Comparison of ENCODE assay signal across 22 mouse cellular contexts in genomic region chr10:83124560-83124959, GRCm38 (mm10).
DNase-seq lines count a peak whose midpoint lies in the region; ATAC-seq and TF ChIP-seq lines count a peak whose summit lies in the region.
"Had no signal": no experiment of that assay in that cellular context is flagged by ENCODE, and none has a peak within 500 bp of the region (broad histone marks: within the 10 kb centered on the region; RNA-seq: fewer than 3 reads in every experiment).

No protein-coding gene starts in this region.

- peak; percentile 79 for ATAC-seq in intestine, embryonic 16.5 days
- no peak for ATAC-seq in heart, embryonic 11.5 days (replicated peaks; ENCODE audit: insufficient number of reproducible peaks, low FRiP score, low TSS enrichment)
- ATAC-seq: forebrain, embryonic 14.5 days had no signal

- TF ChIP-seq CTCF in small intestine, adult 2 months (IDR thresholded peaks at IDR 0.05; ENCODE audit: extremely low read depth, insufficient read length, insufficient replicate concordance, low read depth, low read length) = no peak

- peak; percentile 36 for DNase-seq in kidney, adult 9 months
- no peak for DNase-seq in kidney, adult 18-20 months
- DNase-seq in gastrocnemius, postnatal 4 days (ENCODE audit: low spot score in 2 of 2) = no peak
- DNase-seq: adrenal gland, adult 2 months; adrenal gland, postnatal 10 days; adrenal gland, postnatal 25 days; cerebellum, adult 11 months; cerebellum, adult 18-20 months; cerebellum, adult 8-10 months; cerebellum, adult 9-11 months; cerebellum, postnatal 14 days; cerebellum, postnatal 36 days; embryo, embryonic 11 days had no signal

- TF ChIP-seq POLR2A in small intestine, adult 2 months (IDR thresholded peaks at IDR 0.05; ENCODE audit: low read depth, low read length) = no peak

- H3K9me3 ChIP-seq in intestine, embryonic 16.5 days (ENCODE audit: control insufficient read depth, low read length) = no peaks in the 10 kb centered on the region
- H3K9me3 ChIP-seq in heart, embryonic 11.5 days (replicated peaks; ENCODE audit: control insufficient read depth, low read length) = no peaks in the 10 kb centered on the region
- H3K9me3 ChIP-seq: embryonic facial prominence, embryonic 13.5 days; embryonic facial prominence, embryonic 15.5 days; forebrain, embryonic 10.5 days; forebrain, embryonic 12.5 days had no signal

- H3K9ac ChIP-seq in intestine, embryonic 16.5 days (ENCODE audit: low read depth, low read length) = no peak overlapping the region
- H3K9ac ChIP-seq in heart, embryonic 11.5 days (ENCODE audit: low read depth, low read length) = no peak overlapping the region
- H3K9ac ChIP-seq: embryonic facial prominence, embryonic 13.5 days; embryonic facial prominence, embryonic 15.5 days; forebrain, embryonic 12.5 days had no signal

- 66% methylated on average over 3 of the region's 3 CpGs for WGBS in intestine, embryonic 16.5 days
- WGBS in small intestine, adult 2 months = 39% methylated on average over 3 of the region's 3 CpGs
- WGBS in heart, embryonic 11.5 days (ENCODE audit: insufficient replicate concordance) = 84% methylated on average over 3 of the region's 3 CpGs

- H3K27me3 ChIP-seq in intestine, embryonic 16.5 days (replicated peaks; ENCODE audit: control insufficient read depth, insufficient read depth, low read length) = no peaks in the 10 kb centered on the region
- H3K27me3 ChIP-seq in small intestine, adult 2 months (ENCODE audit: control insufficient read depth, insufficient read depth, low read length) = no peaks in the 10 kb centered on the region
- no peaks in the 10 kb centered on the region for H3K27me3 ChIP-seq in heart, embryonic 11.5 days (ENCODE audit: control insufficient read depth, insufficient read depth, low read length)
- H3K27me3 ChIP-seq: embryonic facial prominence, embryonic 13.5 days; embryonic facial prominence, embryonic 15.5 days; forebrain, embryonic 12.5 days had no signal

- no peaks in the 10 kb centered on the region for H3K36me3 ChIP-seq in intestine, embryonic 16.5 days (ENCODE audit: control insufficient read depth, insufficient read depth, low read length)
- H3K36me3 ChIP-seq in small intestine, adult 2 months (ENCODE audit: control insufficient read depth, insufficient read depth, low read length) = no peaks in the 10 kb centered on the region
- no peaks in the 10 kb centered on the region for H3K36me3 ChIP-seq in heart, embryonic 11.5 days (ENCODE audit: control insufficient read depth, insufficient read depth, low read length)
- H3K36me3 ChIP-seq: embryonic facial prominence, embryonic 13.5 days; embryonic facial prominence, embryonic 15.5 days; forebrain, embryonic 10.5 days; forebrain, embryonic 12.5 days had no signal

- H3K4me3 ChIP-seq in intestine, embryonic 16.5 days (ENCODE audit: low read length) = no peak overlapping the region
- H3K4me3 ChIP-seq in small intestine, adult 2 months (ENCODE audit: low read depth, low read length) = no peak overlapping the region
- no peak overlapping the region for H3K4me3 ChIP-seq in heart, embryonic 11.5 days (ENCODE audit: low read depth, low read length)
- H3K4me3 ChIP-seq: embryonic facial prominence, embryonic 13.5 days; embryonic facial prominence, embryonic 15.5 days; erythroblast, embryonic 14.5 days; forebrain, embryonic 10.5 days; forebrain, embryonic 12.5 days had no signal

- peaks cover 13% of the 10 kb centered on the region; the same call in 1 of the 2 replicates for H3K4me1 ChIP-seq in intestine, embryonic 16.5 days (ENCODE audit: control insufficient read depth, insufficient read depth, low read length)
- H3K4me1 ChIP-seq in small intestine, adult 2 months (ENCODE audit: control insufficient read depth, insufficient read depth, insufficient read length, low read length) = peaks cover 12% of the 10 kb centered on the region; the same call in 1 of the 2 replicates
- H3K4me1 ChIP-seq in heart, embryonic 11.5 days (ENCODE audit: control insufficient read depth, insufficient read depth, low read length) = peaks cover 8% of the 10 kb centered on the region

- no peak overlapping the region for H3K4me2 ChIP-seq in intestine, embryonic 16.5 days (ENCODE audit: low read depth, low read length)
- H3K4me2 ChIP-seq in heart, embryonic 11.5 days = no peak overlapping the region
- H3K4me2 ChIP-seq: embryonic facial prominence, embryonic 13.5 days; embryonic facial prominence, embryonic 15.5 days; forebrain, embryonic 12.5 days had no signal

- peak overlapping the region; percentile 26; the same call in 1 of the 2 replicates for H3K27ac ChIP-seq in intestine, embryonic 16.5 days (ENCODE audit: low read length)
- 0 out of 2 replicates have a peak overlapping the region, but pooled peaks have one; percentile 8 for H3K27ac ChIP-seq in small intestine, adult 2 months (ENCODE audit: insufficient read depth, low read depth, low read length)
- H3K27ac ChIP-seq in heart, embryonic 11.5 days (ENCODE audit: low read depth, low read length) = no peak overlapping the region
- H3K27ac ChIP-seq: embryonic facial prominence, embryonic 13.5 days; embryonic facial prominence, embryonic 15.5 days; forebrain, embryonic 10.5 days; forebrain, embryonic 12.5 days had no signal
